Mouse (Mus musculus) forebrain, embryonic 12.5 days (tissue): Measurements from ENCODE around the gene Gm5767. TPM values are rescaled to one million over a fixed set of nuclear protein-coding genes. Genes with fewer than 3 reads are reported as not detected.

Experiments used
- ATAC-seq: fragments of 200-750 bp; cut with Nextera tagmentation; 2 replicates; pipeline ENCODE4 v1.8.0; 2017; ENCODE audit warnings: moderate TSS enrichment; ENCODE audit not compliant: low FRiP score
- H3K27ac ChIP-seq: fragments of 300-500 bp; sonication (generic); 2 replicates; pipeline ENCODE4 v1.5.1; 2016; ENCODE audit warnings: mild to moderate bottlenecking
- H3K27me3 ChIP-seq: fragments of 300-500 bp; sonication (generic); 2 replicates; pipeline ENCODE4 v1.6.1; 2016; ENCODE audit warnings: mild to moderate bottlenecking
- H3K36me3 ChIP-seq: fragments of 300-500 bp; sonication (generic); replicated peaks from 2 replicates; pipeline ENCODE4 v1.6.1; 2016; ENCODE audit warnings: mild to moderate bottlenecking
- H3K4me1 ChIP-seq: fragments of 300-500 bp; sonication (generic); 2 replicates; pipeline ENCODE4 v1.6.1; 2016
- H3K4me2 ChIP-seq: fragments of 300-500 bp; sonication (generic); 2 replicates; pipeline ENCODE4 v1.6.1; 2016; ENCODE audit warnings: mild to moderate bottlenecking, moderate library complexity
- H3K4me3 ChIP-seq: fragments of 300-500 bp; sonication (generic); replicated peaks from 2 replicates; pipeline ENCODE4 v1.5.1; 2016; ENCODE audit warnings: mild to moderate bottlenecking
- H3K9ac ChIP-seq: fragments of 300-500 bp; sonication (generic); 2 replicates; pipeline ENCODE4 v1.6.1; 2016; ENCODE audit warnings: mild to moderate bottlenecking
- H3K9me3 ChIP-seq: fragments of 300-500 bp; sonication (generic); 2 replicates; pipeline ENCODE4 v1.6.1; 2016
- WGBS: fragments of 180-500 bp; shearing (Covaris S2); methylation state at CpG from one replicate; pipeline ENCODE4 v1.1.7; 2016; 5-methylcytosine and 5-hydroxymethylcytosine counted together
- polyA plus RNA-seq: library from polyadenylated mRNA; unstranded; fragments of >200 nt; fragmentation: Nextera tagmentation; extraction: Ambion mirVana; gene quantifications from 2 replicates; pipeline ENCODE4 v1.2.1, GENCODE M21; 2016

The Gm5767 gene
- polyA plus RNA-seq, 1 experiment from 2014 or later, result not detected

GRCm38 (mm10) chr16:8671551-8672349 is 8.8 kb upstream of the Gm5767 start, which contains the start of gene Carhsp1:
Gene Carhsp1, minus strand, starts transcription at chr16:8672155.
- Histone ChIP-seq H3K4me3 (peak within 1 kb of the TSS; percentile 69), H3K9me3 (no peaks in the 10 kb centered on the region), H3K4me1 (peaks cover 44% of the 10 kb centered on the region), H3K9ac (peak within 1 kb of the TSS; percentile 80), H3K27ac (peak within 1 kb of the TSS; percentile 78), H3K4me2 (peak within 1 kb of the TSS; percentile 82), H3K27me3 (peaks cover 14% of the 10 kb centered on the region), H3K36me3 (0 out of 2 replicates have a peak, but pooled peaks cover 5% of the 10 kb centered on the region)
- under 1% methylated on average over 65 of the region's 67 CpGs for WGBS
- ATAC-seq, result peak; percentile 93

- 2% methylated on average over 18 of the region's 18 CpGs for WGBS
- Histone ChIP-seq H3K4me3 (peak overlapping the region; percentile 69), H3K27me3 (peaks cover 14% of the 10 kb centered on the region), H3K4me2 (peak overlapping the region; percentile 82), H3K4me1 (peaks cover 39% of the 10 kb centered on the region), H3K9me3 (no peaks in the 10 kb centered on the region), H3K9ac (peak overlapping the region; percentile 80), H3K36me3 (0 out of 2 replicates have a peak, but pooled peaks cover 5% of the 10 kb centered on the region), H3K27ac (peak overlapping the region; percentile 78; the same call in 1 of the 2 replicates)
- ATAC-seq, result no peak
These were observed 8.3 kb upstream of the Gm5767 start for GRCm38 (mm10) chr16:8672350-8672687.

GRCm38 (mm10) chr16:8672811-8673210 is 7.8 kb upstream of the Gm5767 start:
- Histone ChIP-seq H3K9me3 (no peaks in the 10 kb centered on the region), H3K4me3 (peak overlapping the region; percentile 69; the same call in 1 of the 2 replicates), H3K27me3 (peaks cover 14% of the 10 kb centered on the region), H3K4me1 (peaks cover 34% of the 10 kb centered on the region), H3K4me2 (peak overlapping the region; percentile 82; the same call in 1 of the 2 replicates), H3K9ac (no peak overlapping the region), H3K36me3 (0 out of 2 replicates have a peak, but pooled peaks cover 5% of the 10 kb centered on the region), H3K27ac (no peak overlapping the region)
- no peak for ATAC-seq

GRCm38 (mm10) chr16:8673343-8673742 is 7.2 kb upstream of the Gm5767 start:
- Histone ChIP-seq H3K27ac (no peak overlapping the region), H3K4me3 (no peak overlapping the region), H3K9me3 (no peaks in the 10 kb centered on the region), H3K4me1 (peaks cover 29% of the 10 kb centered on the region), H3K36me3 (0 out of 2 replicates have a peak, but pooled peaks cover 5% of the 10 kb centered on the region), H3K27me3 (peaks cover 14% of the 10 kb centered on the region), H3K4me2 (no peak overlapping the region), H3K9ac (no peak overlapping the region)
- WGBS, result 78% methylated on average over 6 of the region's 6 CpGs
- no peak for ATAC-seq

- Histone ChIP-seq H3K4me1 (peaks cover 21% of the 10 kb centered on the region), H3K9me3 (no peaks in the 10 kb centered on the region), H3K4me3 (no peak overlapping the region), H3K27ac (no peak overlapping the region), H3K9ac (no peak overlapping the region), H3K36me3 (0 out of 2 replicates have a peak, but pooled peaks cover under 1% of the 10 kb centered on the region), H3K27me3 (peaks cover 14% of the 10 kb centered on the region), H3K4me2 (no peak overlapping the region)
- WGBS, result 6% methylated on average over 8 of the region's 8 CpGs
- ATAC-seq, result no peak
These were observed 6.4 kb upstream of the Gm5767 start for GRCm38 (mm10) chr16:8674165-8674564.

GRCm38 (mm10) chr16:8675559-8675958 is 5.0 kb upstream of the Gm5767 start:
- no peaks in the 10 kb centered on the region for H3K9me3 ChIP-seq
- no peak overlapping the region for H3K27ac ChIP-seq
- no peaks in the 10 kb centered on the region for H3K36me3 ChIP-seq
- peaks cover 7% of the 10 kb centered on the region for H3K4me1 ChIP-seq
- peaks cover 14% of the 10 kb centered on the region for H3K27me3 ChIP-seq
- H3K4me2 ChIP-seq, result no peak overlapping the region
- WGBS, result 82% methylated on average over 8 of the region's 8 CpGs
- H3K9ac ChIP-seq, result no peak overlapping the region
- H3K4me3 ChIP-seq, result no peak overlapping the region
- ATAC-seq, result no peak

- Histone ChIP-seq H3K9ac (no peak overlapping the region), H3K36me3 (no peaks in the 10 kb centered on the region), H3K27me3 (peaks cover 14% of the 10 kb centered on the region), H3K4me3 (no peak overlapping the region), H3K4me2 (no peak overlapping the region), H3K4me1 (0 out of 2 replicates have a peak, but pooled peaks cover under 1% of the 10 kb centered on the region), H3K9me3 (no peaks in the 10 kb centered on the region), H3K27ac (no peak overlapping the region)
- 74% methylated on average over 2 of the region's 2 CpGs for WGBS
- ATAC-seq, result no peak
These were observed 4.3 kb upstream of the Gm5767 start for GRCm38 (mm10) chr16:8676228-8676627.

GRCm38 (mm10) chr16:8676800-8677199 is 3.8 kb upstream of the Gm5767 start:
- 50% methylated on average over 4 of the region's 4 CpGs for WGBS
- no peak overlapping the region for H3K27ac ChIP-seq
- no peak overlapping the region for H3K4me3 ChIP-seq
- H3K9me3 ChIP-seq, result no peaks in the 10 kb centered on the region
- no peak overlapping the region for H3K4me2 ChIP-seq
- no peaks in the 10 kb centered on the region for H3K4me1 ChIP-seq
- no peak overlapping the region for H3K9ac ChIP-seq
- H3K36me3 ChIP-seq, result no peaks in the 10 kb centered on the region
- ATAC-seq, result no peak
- peaks cover 14% of the 10 kb centered on the region for H3K27me3 ChIP-seq

GRCm38 (mm10) chr16:8678035-8678434 is 2.5 kb upstream of the Gm5767 start:
- Histone ChIP-seq H3K9ac (no peak overlapping the region), H3K4me1 (no peaks in the 10 kb centered on the region), H3K27me3 (peaks cover 13% of the 10 kb centered on the region), H3K9me3 (no peaks in the 10 kb centered on the region), H3K4me2 (no peak overlapping the region), H3K27ac (no peak overlapping the region), H3K4me3 (no peak overlapping the region), H3K36me3 (no peaks in the 10 kb centered on the region)
- 55% methylated on average over 5 of the region's 5 CpGs for WGBS
- ATAC-seq, result no peak

GRCm38 (mm10) chr16:8678676-8679075 is 1.9 kb upstream of the Gm5767 start:
- Histone ChIP-seq H3K4me1 (no peaks in the 10 kb centered on the region), H3K4me2 (no peak overlapping the region), H3K36me3 (no peaks in the 10 kb centered on the region), H3K4me3 (no peak overlapping the region), H3K27me3 (peaks cover 7% of the 10 kb centered on the region), H3K27ac (no peak overlapping the region), H3K9ac (no peak overlapping the region), H3K9me3 (no peaks in the 10 kb centered on the region)
- 87% methylated on average over 4 of the region's 4 CpGs for WGBS
- no peak for ATAC-seq

- ATAC-seq, result no peak
- no peak overlapping the region for H3K4me3 ChIP-seq
- H3K27ac ChIP-seq, result no peak overlapping the region
- peaks cover 5% of the 10 kb centered on the region; the same call in 1 of the 2 replicates for H3K36me3 ChIP-seq
- H3K27me3 ChIP-seq, result no peaks in the 10 kb centered on the region
- H3K9me3 ChIP-seq, result no peaks in the 10 kb centered on the region
- H3K4me2 ChIP-seq, result no peak overlapping the region
- no peak overlapping the region for H3K9ac ChIP-seq
- H3K4me1 ChIP-seq, result no peaks in the 10 kb centered on the region
- WGBS, result 95% methylated on average over 3 of the region's 3 CpGs
These were observed 790 bp upstream of the Gm5767 start for GRCm38 (mm10) chr16:8679780-8680179.

- no peak for ATAC-seq
- H3K9me3 ChIP-seq, result no peaks in the 10 kb centered on the region
- no peak overlapping the region for H3K9ac ChIP-seq
- H3K4me1 ChIP-seq, result no peaks in the 10 kb centered on the region
- no peak overlapping the region for H3K27ac ChIP-seq
- WGBS, result 89% methylated on average over 4 of the region's 4 CpGs
- H3K36me3 ChIP-seq, result peaks cover 41% of the 10 kb centered on the region
- H3K4me3 ChIP-seq, result no peak overlapping the region
- no peaks in the 10 kb centered on the region for H3K27me3 ChIP-seq
- H3K4me2 ChIP-seq, result no peak overlapping the region
These were observed 4.5 kb downstream of the Gm5767 start for GRCm38 (mm10) chr16:8685087-8685486.
